Mouse (Mus musculus) kidney, adult 2 months (tissue): ENCODE measurements around the gene Dnaaf2.

Source experiments
- CTCF ChIP-seq: fragments of 200-500 bp; conservative IDR thresholded peaks from 2 replicates; pipeline ENCODE4 v1.5.1; 2011; ENCODE audit warnings: low read depth, mild to moderate bottlenecking, control low read depth, low read length, moderate library complexity, mixed read lengths; ENCODE audit not compliant: insufficient read depth, insufficient read length
- POLR2A ChIP-seq: fragments of 200-500 bp; IDR thresholded peaks from one replicate; pipeline ENCODE4 v1.6.1; 2011; ENCODE audit warnings: low read depth, low read length, control low read depth

DNA sequence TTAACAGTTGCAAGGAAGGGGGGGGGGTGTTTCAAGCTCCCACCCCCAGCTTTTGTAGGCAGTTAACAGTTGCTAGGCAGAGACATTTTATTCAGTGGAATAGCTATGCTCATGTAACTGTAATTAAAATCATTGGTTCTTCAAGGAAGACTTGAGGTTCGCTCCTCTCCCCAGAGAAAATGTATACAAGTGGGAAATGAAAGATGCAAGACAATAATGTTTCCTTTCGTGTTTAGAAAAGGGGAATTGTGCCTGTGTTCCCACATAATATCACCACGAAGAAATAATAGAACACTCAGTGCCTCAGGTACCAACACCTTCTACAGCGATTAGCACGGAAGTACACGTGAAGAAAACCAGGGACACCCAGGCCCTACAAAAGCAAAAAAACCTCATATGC lies 42.6 kb upstream of the Dnaaf2 start, which contains the start of gene Klhdc1:
- TF ChIP-seq POLR2A, result no peak
- TF ChIP-seq CTCF, result no peak
